Mouse (Mus musculus): ENCODE measurements around the gene Ece2.

DNA sequence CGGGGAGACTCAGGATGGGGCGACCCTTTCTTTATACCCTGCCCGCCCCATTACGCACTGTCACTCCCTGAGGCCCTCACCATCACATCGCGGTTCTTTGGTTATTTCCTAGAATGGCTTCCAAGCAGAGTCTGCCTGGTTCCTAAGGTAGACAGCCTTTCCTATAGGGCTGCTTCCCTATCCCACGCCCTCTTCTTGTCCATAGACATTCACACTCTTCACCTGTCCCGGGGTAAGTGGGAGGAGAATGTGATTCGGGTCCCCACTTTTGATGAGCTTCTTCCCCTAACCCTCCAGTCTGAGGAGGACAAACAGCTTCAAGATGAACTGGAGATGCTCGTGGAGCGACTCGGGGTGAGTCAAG is 22.3 kb downstream of the Ece2 start:
- TF ChIP-seq CTCF (IDR thresholded peaks at IDR 0.05; ENCODE audit: low read depth, low read length), result no peak
- no peak for TF ChIP-seq GATA1 (IDR thresholded peaks at IDR 0.05; ENCODE audit: borderline replicate concordance, low read length)
- no peak for TF ChIP-seq TAL1 (conservative IDR thresholded peaks at IDR 0.05; ENCODE audit: low read depth, low read length)
- no peak for TF ChIP-seq GATA2 (IDR thresholded peaks at IDR 0.05; ENCODE audit: borderline replicate concordance, low read depth, low read length)

All from G1E (cell line).